Mouse (Mus musculus) telencephalon, adult 2 months (tissue): Measurements from ENCODE around the gene Gm26602.

Experiments used
- DNase-seq: peaks from one replicate; pipeline ENCODE4 v3.0.0-alpha.2; 2011; ENCODE audit warnings: low read depth, low spot score

Gm26602 gene

DNA sequence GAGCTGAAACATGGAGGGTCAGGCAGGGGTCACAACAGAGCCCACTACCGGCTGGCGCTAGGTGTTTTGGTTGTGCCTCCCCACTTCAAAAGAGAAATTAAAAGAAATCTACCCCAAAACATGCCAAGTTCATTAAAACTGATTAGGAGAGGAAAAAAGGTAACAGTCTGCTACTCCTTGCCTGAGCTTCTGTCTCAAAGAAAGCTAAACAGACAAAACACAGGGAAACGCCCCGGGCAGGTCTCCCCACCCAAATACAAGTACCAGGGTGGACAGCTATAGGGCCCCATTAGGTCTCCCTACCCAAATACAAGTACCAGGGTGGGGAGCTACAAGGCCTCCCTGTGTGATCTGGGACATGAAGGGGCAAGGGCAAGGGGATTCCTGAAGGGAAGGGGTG is at the start of gene Gm26602:
Gm26602 (plus strand) TSS at position 301 of the 400 bp plus-strand sequence.
- no peak for DNase-seq

DNA sequence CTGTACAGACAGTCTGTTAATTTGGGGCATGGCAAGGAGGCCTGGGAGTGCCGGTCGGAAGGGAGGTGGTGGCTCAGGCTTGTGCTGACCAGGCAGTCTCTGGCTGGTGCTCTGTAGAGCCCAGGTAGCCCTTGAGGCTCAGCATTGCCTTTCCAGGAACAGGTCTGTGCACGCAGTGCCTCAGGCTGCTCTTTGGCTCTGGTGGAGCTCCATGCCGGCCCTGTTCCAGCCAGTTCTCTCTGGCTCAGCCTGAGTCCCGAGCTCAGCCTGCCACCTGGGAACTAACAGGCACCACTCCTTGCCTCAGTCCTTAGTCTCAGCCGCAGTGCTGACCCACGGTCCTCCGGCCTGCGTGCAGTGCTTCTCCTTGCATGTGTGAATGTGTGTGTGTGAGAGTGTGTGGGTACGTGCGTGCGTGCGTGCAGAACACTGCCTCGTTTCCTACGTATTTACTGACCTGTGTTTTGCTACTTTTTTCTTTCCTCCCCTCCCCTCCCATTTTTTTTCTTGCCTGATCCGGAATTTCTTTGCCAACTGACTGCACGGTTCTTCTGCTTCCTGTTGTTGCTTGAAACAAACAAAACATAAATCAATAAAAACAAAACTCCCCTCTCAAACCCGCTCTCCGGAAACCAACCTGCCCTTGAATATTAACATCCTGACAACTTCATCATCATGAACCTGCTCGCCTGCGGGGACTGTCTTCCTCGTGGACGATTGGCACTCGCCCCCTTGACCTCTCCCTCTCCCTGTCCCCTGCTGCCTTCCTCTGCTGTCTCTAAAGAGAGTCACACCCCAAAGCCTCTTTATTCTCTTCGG is 49.2 kb upstream of the Gm26602 start:
- DNase-seq = no peak

DNA sequence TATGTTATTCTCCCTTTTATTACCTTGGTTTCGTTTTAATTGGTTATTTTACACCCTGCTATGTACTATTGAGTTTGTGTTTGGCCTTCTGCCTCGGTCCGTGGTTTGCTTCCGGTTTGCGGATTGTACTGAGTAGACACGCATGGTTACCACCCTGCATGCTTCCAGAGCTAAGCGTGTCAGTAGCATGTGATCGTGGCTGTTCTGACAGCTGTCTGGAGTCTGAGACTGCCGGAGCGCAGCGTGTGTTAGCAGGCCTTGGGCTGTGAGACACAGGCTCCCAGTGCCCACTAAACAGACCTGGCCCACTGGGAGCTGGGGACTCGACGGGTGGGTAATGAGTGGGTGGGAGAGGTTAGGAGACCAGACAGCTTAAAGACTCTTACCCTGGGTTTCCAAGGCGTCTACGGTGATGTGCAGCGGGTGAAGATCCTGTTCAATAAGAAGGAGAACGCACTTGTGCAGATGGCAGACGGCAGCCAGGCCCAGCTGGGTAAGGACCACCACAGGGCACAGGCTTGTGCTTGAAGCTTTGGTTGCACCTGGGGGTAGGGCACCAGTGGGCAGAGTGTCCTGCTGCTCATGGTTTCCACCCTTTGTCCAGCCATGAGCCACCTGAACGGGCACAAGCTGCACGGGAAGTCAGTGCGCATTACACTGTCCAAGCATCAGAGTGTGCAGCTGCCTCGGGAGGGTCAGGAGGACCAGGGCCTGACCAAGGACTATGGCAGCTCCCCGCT is 48.4 kb upstream of the Gm26602 start:
- DNase-seq = no peak

- DNase-seq = no peak
Observed at GRCm38 (mm10) chr10:79862925-79863324, 47.7 kb upstream of the Gm26602 start.

GRCm38 (mm10) chr10:79864351-79865188 is 46.1 kb upstream of the Gm26602 start:
- DNase-seq = no peak

- no peak for DNase-seq
Observed at GRCm38 (mm10) chr10:79865189-79865601, 45.5 kb upstream of the Gm26602 start.

- DNase-seq = no peak
Observed at GRCm38 (mm10) chr10:79865801-79866295, 44.8 kb upstream of the Gm26602 start.

DNA sequence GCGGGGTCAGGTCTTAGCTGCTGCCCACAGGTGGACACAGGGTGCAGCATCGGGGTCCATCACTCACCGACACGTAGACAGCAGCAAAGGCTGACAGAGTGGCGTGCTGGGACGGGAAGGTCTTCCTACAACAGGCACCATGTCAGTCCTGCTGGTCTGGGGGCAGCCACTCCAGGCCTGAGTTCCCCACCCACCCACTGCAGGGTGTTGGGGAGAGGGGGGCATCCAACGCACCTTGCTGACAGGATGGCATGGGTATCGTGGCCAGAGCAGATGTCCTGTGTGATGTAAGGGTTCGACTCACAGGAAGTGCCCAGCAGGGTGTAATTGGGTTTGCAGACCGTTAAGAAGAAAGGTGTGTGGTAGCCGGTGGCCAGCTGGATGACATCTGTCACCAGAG is 44.1 kb upstream of the Gm26602 start:
- DNase-seq = no peak

- DNase-seq = no peak
Observed at GRCm38 (mm10) chr10:79871845-79872244, 38.8 kb upstream of the Gm26602 start.

DNA sequence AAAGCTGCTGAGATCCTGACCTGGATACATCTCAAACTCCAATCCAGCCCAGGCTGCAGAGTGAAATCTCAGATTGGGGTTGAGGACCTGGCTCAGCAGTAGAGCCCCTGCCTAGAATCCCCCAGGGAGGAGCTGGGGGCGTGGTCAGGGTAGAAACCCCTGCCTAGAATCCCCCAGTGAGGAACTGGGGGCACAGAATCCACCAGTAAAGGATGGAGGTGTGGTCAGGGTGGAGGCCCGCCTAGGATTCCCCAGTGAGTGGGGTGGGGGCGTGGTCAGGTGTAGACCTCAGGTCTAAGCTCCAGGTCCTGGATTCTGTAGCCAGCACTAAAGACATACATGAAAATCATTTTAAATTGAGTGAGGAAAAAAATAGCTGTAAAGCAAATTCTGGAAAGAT is 37.8 kb upstream of the Gm26602 start:
- DNase-seq = no peak

GRCm38 (mm10) chr10:79873313-79873712 is 37.3 kb upstream of the Gm26602 start:
- DNase-seq = no peak

GRCm38 (mm10) chr10:79873715-79874289 is 36.9 kb upstream of the Gm26602 start:
- no peak for DNase-seq

DNA sequence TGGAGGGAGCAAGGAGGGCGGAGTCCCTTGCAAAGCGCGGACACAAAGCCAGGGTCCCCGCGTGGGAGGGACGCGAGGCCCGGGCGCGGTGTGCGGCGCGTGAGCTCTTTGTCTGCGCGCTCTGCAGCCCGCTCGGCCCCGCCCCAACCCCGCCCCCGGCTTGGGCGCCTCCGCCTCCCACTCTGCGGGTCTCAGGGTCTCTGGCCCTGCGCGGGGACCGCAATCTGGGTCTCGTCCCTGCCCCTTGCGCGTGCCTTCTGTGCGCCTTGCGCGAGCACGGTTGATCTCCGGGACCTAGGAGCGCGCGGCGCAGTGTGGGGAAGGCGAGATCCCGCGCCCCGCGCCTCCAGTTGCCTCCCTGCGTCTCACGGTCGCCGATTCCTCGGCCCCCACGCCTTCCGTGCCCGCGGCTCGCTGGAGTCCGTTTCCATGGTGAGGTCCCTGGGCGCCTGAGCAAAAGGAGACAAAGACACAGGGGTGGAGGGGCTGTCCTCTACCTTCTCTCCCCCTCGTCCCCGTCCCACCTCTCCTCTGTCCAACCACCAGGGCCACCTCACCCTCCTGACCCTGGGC is 36.3 kb upstream of the Gm26602 start, which contains the start of the genes Prtn3 and Plppr3:
Prtn3 (plus strand) TSS at position 187 of the 573 bp plus-strand sequence.
Plppr3 (minus strand) TSS at position 345 of the 573 bp plus-strand sequence.
- no peak for DNase-seq

- DNase-seq = no peak
Observed at GRCm38 (mm10) chr10:79877174-79877573, 33.5 kb upstream of the Gm26602 start.

DNA sequence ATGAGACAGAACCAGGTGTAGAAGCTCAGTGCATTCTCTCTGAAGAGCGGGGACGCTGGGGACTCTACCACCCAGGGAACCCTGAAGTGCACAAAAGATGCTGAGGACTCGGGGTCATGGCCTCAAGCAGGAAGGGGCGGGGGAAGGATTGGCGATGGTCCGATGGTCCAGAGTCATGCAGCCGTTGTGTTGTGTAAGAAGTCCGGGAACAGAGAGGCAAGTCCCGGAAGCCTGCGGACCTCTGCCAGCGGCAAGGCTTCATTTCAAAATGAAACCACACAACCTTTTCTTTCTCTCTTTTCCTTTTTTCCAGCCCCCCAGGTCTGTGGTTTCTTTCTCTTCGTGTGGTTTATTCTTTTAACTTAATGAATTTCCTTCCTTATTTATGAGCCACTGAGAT is 32.9 kb upstream of the Gm26602 start:
- DNase-seq = no peak

GRCm38 (mm10) chr10:79879527-79879926 is 31.1 kb upstream of the Gm26602 start:
- no peak for DNase-seq

DNA sequence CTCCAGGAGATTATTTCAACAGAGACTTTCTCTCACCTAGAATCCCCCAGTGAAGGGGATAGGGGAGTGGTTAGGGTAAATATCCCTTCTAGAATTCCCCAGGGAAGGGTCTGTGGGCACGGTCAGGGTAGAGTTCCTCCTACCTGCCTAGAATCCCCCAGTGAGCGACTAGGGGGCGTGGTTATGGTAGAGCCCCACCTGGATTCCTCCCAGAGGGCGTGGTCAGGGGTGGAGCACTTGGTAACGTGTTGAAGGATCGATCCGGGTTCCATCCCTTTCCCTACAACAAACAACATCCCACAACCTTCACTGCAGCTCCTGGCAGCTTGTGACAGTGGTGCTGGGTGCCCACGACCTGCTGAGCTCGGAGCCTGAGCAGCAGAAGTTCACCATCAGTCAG is 29.9 kb upstream of the Gm26602 start:
- DNase-seq = no peak

DNA sequence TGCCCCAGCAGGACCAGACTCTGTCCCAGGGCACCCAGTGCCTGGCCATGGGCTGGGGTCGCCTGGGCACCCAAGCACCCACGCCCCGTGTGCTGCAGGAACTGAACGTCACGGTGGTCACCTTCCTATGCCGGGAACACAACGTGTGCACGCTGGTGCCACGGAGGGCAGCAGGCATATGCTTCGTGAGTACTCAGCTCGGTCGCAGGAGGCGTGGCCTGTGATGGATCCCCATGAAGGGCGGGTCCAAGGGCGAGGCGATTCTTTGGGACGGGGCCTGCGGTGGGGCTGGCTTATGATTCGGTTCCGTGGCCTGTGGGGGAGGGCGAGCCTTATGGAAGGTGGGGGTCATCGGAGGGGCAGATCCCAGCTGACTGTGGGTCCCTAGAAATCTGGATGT is 28.7 kb upstream of the Gm26602 start:
- DNase-seq = no peak

DNA sequence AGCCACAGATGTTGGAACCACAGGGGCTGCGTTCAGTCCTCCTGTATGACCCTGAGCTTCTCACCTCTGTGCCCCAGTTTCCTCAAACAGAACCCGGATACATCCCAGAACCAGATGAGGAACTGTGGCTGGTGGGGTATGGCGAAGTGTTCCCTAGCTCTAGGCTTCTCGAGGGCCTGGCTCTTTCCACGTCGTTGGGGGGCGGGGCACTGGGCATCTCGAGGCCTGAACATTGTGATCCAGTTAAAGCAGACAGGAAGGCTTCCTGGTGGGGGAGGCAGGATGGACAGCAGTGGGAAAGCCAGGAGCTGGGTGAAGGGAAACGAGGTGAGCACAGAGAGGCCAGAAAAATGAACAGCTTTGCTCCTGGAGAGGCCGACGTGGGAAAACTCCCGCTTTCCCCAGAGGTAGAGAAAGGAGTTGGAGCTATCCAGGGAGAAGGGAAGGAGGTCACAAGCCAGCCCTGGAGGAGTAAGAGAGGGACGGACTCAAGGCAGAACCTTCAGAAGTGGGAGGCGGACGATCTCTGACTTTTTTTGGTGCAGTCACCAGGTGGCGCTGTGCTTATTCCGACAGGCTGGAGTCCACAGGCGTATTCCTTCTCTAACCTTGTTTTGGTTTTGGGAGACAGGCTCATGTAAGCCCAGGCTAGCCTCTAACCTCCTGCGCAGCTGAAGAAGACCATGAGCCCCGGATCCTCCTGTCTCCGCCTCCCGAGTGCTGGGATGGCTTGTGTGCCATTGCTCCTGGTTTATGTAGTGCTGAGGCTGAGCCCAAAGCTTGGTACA is 27.2 kb upstream of the Gm26602 start:
- DNase-seq = no peak

DNA sequence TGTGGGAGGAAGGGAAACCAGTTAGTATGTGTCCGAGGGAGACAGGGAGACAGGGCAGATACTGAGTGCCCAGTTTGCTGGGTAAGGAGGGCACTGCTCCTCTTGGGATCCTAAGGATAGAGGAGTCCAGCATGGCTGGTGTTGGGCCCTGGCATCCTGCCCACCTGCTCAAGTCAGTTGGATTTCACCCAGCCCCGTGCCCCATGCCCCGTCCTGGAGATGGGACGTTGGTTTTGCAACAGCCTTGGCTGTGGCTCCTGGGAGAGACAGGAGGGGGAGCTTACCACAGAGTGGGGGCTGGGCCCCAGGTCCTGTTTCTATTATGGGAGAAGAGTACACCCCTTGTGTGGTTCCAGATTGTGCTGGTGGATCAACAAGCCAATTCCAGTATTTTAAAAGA is 26.2 kb upstream of the Gm26602 start:
- DNase-seq = no peak
